Mouse (Mus musculus) lung, embryonic 14.5 days (tissue): ENCODE data around the gene Sema3g. TPM values are rescaled to one million over a fixed set of nuclear protein-coding genes. Genes with fewer than 3 reads are reported as not detected.

Experiments used
- ATAC-seq: fragments of 200-750 bp; cut with Nextera tagmentation; 2 replicates; pipeline ENCODE4 v1.8.0; 2017; ENCODE audit warnings: mild to moderate bottlenecking, moderate TSS enrichment, moderate library complexity; ENCODE audit not compliant: insufficient read depth
- DNase-seq: peaks from one replicate; pipeline ENCODE4 v3.0.0-alpha.2; 2015
- H3K27ac ChIP-seq: fragments of 300-500 bp; sonication (generic); 2 replicates; pipeline ENCODE4 v1.5.1; 2014; ENCODE audit warnings: low read depth, mild to moderate bottlenecking, moderate library complexity
- H3K27me3 ChIP-seq: fragments of 300-500 bp; sonication (generic); 2 replicates; pipeline ENCODE4 v1.6.1; 2014; ENCODE audit warnings: low read length, control low read depth; ENCODE audit not compliant: insufficient read depth
- H3K36me3 ChIP-seq: fragments of 300-500 bp; sonication (generic); 2 replicates; pipeline ENCODE4 v1.6.1; 2014; ENCODE audit warnings: control low read depth; ENCODE audit not compliant: insufficient read depth
- H3K4me1 ChIP-seq: fragments of 300-500 bp; sonication (generic); 2 replicates; pipeline ENCODE4 v1.6.1; 2014; ENCODE audit warnings: antibody characterized with exemption, control low read depth; ENCODE audit not compliant: insufficient read depth
- H3K4me2 ChIP-seq: fragments of 300-500 bp; sonication (generic); 2 replicates; pipeline ENCODE4 v1.6.1; 2014; ENCODE audit warnings: mild to moderate bottlenecking
- H3K4me3 ChIP-seq: fragments of 300-500 bp; sonication (generic); 2 replicates; pipeline ENCODE4 v1.5.1; 2014; ENCODE audit warnings: low read depth, low read length
- H3K9ac ChIP-seq: fragments of 300-500 bp; sonication (generic); 2 replicates; pipeline ENCODE4 v1.6.1; 2014
- H3K9me3 ChIP-seq: fragments of 300-500 bp; sonication (generic); 2 replicates; pipeline ENCODE4 v1.6.1; 2016; ENCODE audit warnings: low read depth, low read length, control low read depth
- CTCF ChIP-seq: IDR thresholded peaks from 2 replicates; pipeline ENCODE4 v1.5.1; 2016; ENCODE audit warnings: antibody characterized with exemption, low read depth
- WGBS: fragments of 180-500 bp; shearing (Covaris S2); extraction: QIAGEN DNeasy Blood & Tissue Kit; methylation state at CpG from one replicate; pipeline ENCODE4 v1.1.7; 2014; 5-methylcytosine and 5-hydroxymethylcytosine counted together
- polyA plus RNA-seq: library from polyadenylated mRNA; unstranded; fragments of >200 nt; fragmentation: Nextera tagmentation; extraction: Ambion mirVana; gene quantifications from 2 replicates; pipeline ENCODE4 v1.2.1, GENCODE M21; 2014

The Sema3g gene
- polyA plus RNA-seq, 1 experiment from 2014 or later: 0.38 TPM

- Histone ChIP-seq H3K36me3 (no peaks in the 10 kb centered on the region), H3K4me3 (no peak overlapping the region), H3K27ac (no peak overlapping the region), H3K4me1 (no peaks in the 10 kb centered on the region), H3K9ac (no peak overlapping the region), H3K4me2 (no peak overlapping the region), H3K9me3 (no peaks in the 10 kb centered on the region), H3K27me3 (no peaks in the 10 kb centered on the region)
- TF ChIP-seq CTCF: no peak
- no peak for DNase-seq
- ATAC-seq: no peak
- WGBS: 91% methylated on average over 6 of the region's 6 CpGs
These were observed 53.5 kb downstream of the Sema3g start for GRCm38 (mm10) chr14:31271121-31271520.

DNA sequence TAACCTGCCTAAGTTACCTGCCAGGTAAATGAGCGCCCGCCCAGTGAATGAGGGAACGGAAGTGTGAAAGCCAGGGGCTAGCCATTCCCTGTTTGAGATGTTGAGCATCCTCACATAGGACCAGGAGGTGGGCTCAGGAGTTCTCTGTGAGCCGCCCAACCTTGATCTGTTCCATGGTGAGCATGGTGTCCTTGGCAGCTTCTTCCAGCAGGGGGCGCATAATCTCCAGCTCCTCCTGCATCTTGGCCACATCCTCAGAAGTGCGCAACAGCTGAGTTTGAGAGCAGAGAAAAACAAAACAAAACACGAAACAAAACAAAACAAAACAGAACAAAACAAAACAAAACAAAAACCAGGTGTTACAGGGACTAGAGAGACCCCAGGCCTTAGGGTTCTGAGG, 54.5 kb downstream of the Sema3g start:
- 0 out of 2 replicates have a peak, but pooled peaks have one; percentile 33 for ATAC-seq
- Histone ChIP-seq H3K4me3 (no peak overlapping the region), H3K36me3 (no peaks in the 10 kb centered on the region), H3K4me1 (no peaks in the 10 kb centered on the region), H3K4me2 (no peak overlapping the region), H3K9ac (no peak overlapping the region), H3K9me3 (no peaks in the 10 kb centered on the region), H3K27ac (no peak overlapping the region), H3K27me3 (no peaks in the 10 kb centered on the region)
- peak; percentile 91 for DNase-seq
- peak; percentile 94 for TF ChIP-seq CTCF
- 18% methylated on average over 7 of the region's 7 CpGs for WGBS

Other genes with a start within 250 kb of the Sema3g start
- 69.1 and 69.6 TPM in 2 replicates for gene Glt8d1, start 216.5 kb upstream of the Sema3g start, polyA plus RNA-seq
- gene Spcs1, start 216.2 kb upstream of the Sema3g start, polyA plus RNA-seq: 352 and 383 TPM in 2 replicates
- gene Pbrm1, start 198.7 kb upstream of the Sema3g start, polyA plus RNA-seq: 101 and 110 TPM in 2 replicates
- 126 and 128 TPM in 2 replicates for gene Gnl3, start 198.7 kb upstream of the Sema3g start, polyA plus RNA-seq
- 60.9 and 74.3 TPM in 2 replicates for gene Smim4, start 88.9 kb upstream of the Sema3g start, polyA plus RNA-seq
- gene Nt5dc2, start 86.8 kb upstream of the Sema3g start, polyA plus RNA-seq: 476 and 510 TPM in 2 replicates
- 64.4 and 71.3 TPM in 2 replicates for gene Stab1, start 49.2 kb upstream of the Sema3g start, polyA plus RNA-seq
- gene Tnnc1, start 9.5 kb upstream of the Sema3g start, polyA plus RNA-seq: 5.1 and 51.6 TPM in 2 replicates
- gene Nisch, start 914 bp upstream of the Sema3g start, polyA plus RNA-seq: 386 and 411 TPM in 2 replicates
- 11.8 and 16.5 TPM in 2 replicates for gene Phf7, start 33.5 kb downstream of the Sema3g start, polyA plus RNA-seq
- gene Bap1, start 33.6 kb downstream of the Sema3g start, polyA plus RNA-seq: 83.1 and 91.5 TPM in 2 replicates
- gene Dnah1, start 106.0 kb downstream of the Sema3g start, polyA plus RNA-seq: 4.1 and 4.6 TPM in 2 replicates
- gene Capn7, start 118.8 kb downstream of the Sema3g start, polyA plus RNA-seq: 37.4 and 38.3 TPM in 2 replicates
- gene Sh3bp5, start 218.2 kb downstream of the Sema3g start, polyA plus RNA-seq: 12.8 and 14.8 TPM in 2 replicates